Comparison of ENCODE assay signal across 16 mouse cellular contexts in the genomic region with DNA sequence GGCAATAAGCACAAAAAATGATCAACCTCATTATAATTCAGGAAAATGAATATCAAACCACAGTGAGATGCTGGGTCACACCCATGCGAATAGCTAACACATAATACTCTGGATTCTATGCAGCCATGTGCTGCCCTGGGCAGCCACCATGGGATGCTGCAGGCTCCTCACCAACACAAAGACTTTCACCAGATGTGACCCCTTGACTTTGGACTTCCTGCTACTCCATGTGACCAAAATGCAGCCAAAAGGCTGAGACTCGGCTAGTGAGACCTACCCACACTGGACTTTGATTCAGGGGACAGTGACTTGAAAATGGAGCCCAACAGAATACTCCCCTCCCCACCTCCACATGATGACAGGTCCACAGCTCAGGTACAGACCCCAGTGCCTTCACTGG. TPM values are rescaled to one million over a fixed set of nuclear protein-coding genes. Genes with fewer than 3 reads are reported as not detected.
A peak's percentile ranks its signal among the peaks of the same experiment; 100 is the strongest.
DNase-seq lines count a peak whose midpoint lies in the region; ATAC-seq lines count a peak whose summit lies in the region.
"Had no signal": no experiment of that assay in that cellular context is flagged by ENCODE, and none has a peak within 500 bp of the region (broad histone marks: within the 10 kb centered on the region; RNA-seq: fewer than 3 reads in every experiment).

No protein-coding gene starts in this region.

- ATAC-seq in hindbrain, embryonic 11.5 days (ENCODE audit: low FRiP score): no peak
- no peak for ATAC-seq in hindbrain, embryonic 13.5 days (ENCODE audit: low FRiP score)
- ATAC-seq: lung, postnatal 0 days had no signal

- no peaks in the 10 kb centered on the region for H3K27me3 ChIP-seq in hindbrain, embryonic 11.5 days (ENCODE audit: control insufficient read depth, insufficient read depth, low read length)
- no peaks in the 10 kb centered on the region for H3K27me3 ChIP-seq in hindbrain, embryonic 13.5 days

- H3K9me3 ChIP-seq in hindbrain, embryonic 11.5 days (ENCODE audit: control insufficient read depth, low read length): no peaks in the 10 kb centered on the region
- H3K9me3 ChIP-seq in hindbrain, embryonic 13.5 days: no peaks in the 10 kb centered on the region
- H3K9me3 ChIP-seq: forebrain, embryonic 10.5 days had no signal

- no peaks in the 10 kb centered on the region for H3K4me1 ChIP-seq in hindbrain, embryonic 11.5 days (replicated peaks; ENCODE audit: control insufficient read depth, insufficient read depth, low read length)
- H3K4me1 ChIP-seq in hindbrain, embryonic 13.5 days (replicated peaks): no peaks in the 10 kb centered on the region
- H3K4me1 ChIP-seq: forebrain, embryonic 10.5 days had no signal

- H3K9ac ChIP-seq in hindbrain, embryonic 11.5 days (ENCODE audit: low read depth, low read length): no peak overlapping the region
- no peak overlapping the region for H3K9ac ChIP-seq in hindbrain, embryonic 13.5 days

- DNase-seq in hindbrain, embryonic 11.5 days (ENCODE audit: low spot score): peak; percentile 6
- peak; percentile 48 for DNase-seq in embryo, embryonic 10 days (ENCODE audit: low spot score)
- peak; percentile 28 for DNase-seq in embryo, embryonic 11 days
- peak; percentile 23 for DNase-seq in kidney, postnatal 10 days
- no peak for DNase-seq in testis, postnatal 10 days (ENCODE audit: low spot score)
- DNase-seq in thymus, postnatal 4 days: no peak
- DNase-seq: adrenal gland, adult 8-10 months; cerebellum, adult 2 months; gastrocnemius, postnatal 14 days; retina, postnatal 1 day; thymus, adult 2 months had no signal

- no peak overlapping the region for H3K4me2 ChIP-seq in hindbrain, embryonic 11.5 days (replicated peaks; ENCODE audit: low read depth, low read length)
- no peak overlapping the region for H3K4me2 ChIP-seq in hindbrain, embryonic 13.5 days

- no peak overlapping the region for H3K4me3 ChIP-seq in hindbrain, embryonic 11.5 days (ENCODE audit: low read depth, low read length)
- H3K4me3 ChIP-seq in hindbrain, embryonic 13.5 days: no peak overlapping the region
- H3K4me3 ChIP-seq: forebrain, embryonic 10.5 days had no signal

- 64% methylated on average over 2 of the region's 2 CpGs for WGBS in hindbrain, embryonic 11.5 days
- WGBS in hindbrain, embryonic 13.5 days: 71% methylated on average over 2 of the region's 2 CpGs

- no peaks in the 10 kb centered on the region for H3K36me3 ChIP-seq in hindbrain, embryonic 11.5 days (ENCODE audit: control insufficient read depth, insufficient read depth, low read length)
- H3K36me3 ChIP-seq in hindbrain, embryonic 13.5 days: no peaks in the 10 kb centered on the region
- H3K36me3 ChIP-seq: forebrain, embryonic 10.5 days; G1E had no signal

- H3K27ac ChIP-seq in hindbrain, embryonic 11.5 days (ENCODE audit: low read depth, low read length): no peak overlapping the region
- no peak overlapping the region for H3K27ac ChIP-seq in hindbrain, embryonic 13.5 days
- H3K27ac ChIP-seq: forebrain, embryonic 10.5 days had no signal

RNA-seq across cellular contexts. Expression of a gene that starts 12.4 kb away (rescaled TPM):
- 0.77 and 0.88 TPM in 2 replicates for polyA plus RNA-seq in hindbrain, embryonic 11.5 days (2014; fragmentation: Nextera tagmentation; extraction: Ambion mirVana)
- 8.3 and 9.8 TPM in 2 replicates for polyA plus RNA-seq in hindbrain, embryonic 13.5 days (2015; fragmentation: Nextera tagmentation; extraction: Ambion mirVana)
- polyA plus RNA-seq: forebrain, embryonic 10.5 days; G1E; heart, postnatal 0 days; lung, postnatal 0 days had no signal

RNA-seq across cellular contexts. Expression of a gene that starts 33.3 kb away (rescaled TPM):
- polyA plus RNA-seq in hindbrain, embryonic 11.5 days (2014; fragmentation: Nextera tagmentation; extraction: Ambion mirVana): 0.13 and 0.20 TPM in 2 replicates
- polyA plus RNA-seq in hindbrain, embryonic 13.5 days (2015; fragmentation: Nextera tagmentation; extraction: Ambion mirVana): 0.51 and 0.71 TPM in 2 replicates
- polyA plus RNA-seq: forebrain, embryonic 10.5 days; heart, postnatal 0 days had no signal

RNA-seq across cellular contexts. Expression of a gene that starts 39.2 kb away (rescaled TPM):
- polyA plus RNA-seq in hindbrain, embryonic 11.5 days (2014; fragmentation: Nextera tagmentation; extraction: Ambion mirVana): 0.08 and 0.45 TPM in 2 replicates
- 4.4 and 4.8 TPM in 2 replicates for polyA plus RNA-seq in hindbrain, embryonic 13.5 days (2015; fragmentation: Nextera tagmentation; extraction: Ambion mirVana)
- polyA plus RNA-seq: G1E had no signal

Comparison
In these comparisons a context has a peak if more than half of its experiments do, and no peak if none do; other contexts are left out.
1. DNase-seq: peak in hindbrain, embryonic 11.5 days (single experiment), embryo, embryonic 10 days (single experiment), embryo, embryonic 11 days (single experiment) and kidney, postnatal 10 days (single experiment); none in testis, postnatal 10 days (single experiment) and thymus, postnatal 4 days (single experiment).